Mouse (Mus musculus): ENCODE results near the gene Zfhx2.

Zfhx2 gene

DNA sequence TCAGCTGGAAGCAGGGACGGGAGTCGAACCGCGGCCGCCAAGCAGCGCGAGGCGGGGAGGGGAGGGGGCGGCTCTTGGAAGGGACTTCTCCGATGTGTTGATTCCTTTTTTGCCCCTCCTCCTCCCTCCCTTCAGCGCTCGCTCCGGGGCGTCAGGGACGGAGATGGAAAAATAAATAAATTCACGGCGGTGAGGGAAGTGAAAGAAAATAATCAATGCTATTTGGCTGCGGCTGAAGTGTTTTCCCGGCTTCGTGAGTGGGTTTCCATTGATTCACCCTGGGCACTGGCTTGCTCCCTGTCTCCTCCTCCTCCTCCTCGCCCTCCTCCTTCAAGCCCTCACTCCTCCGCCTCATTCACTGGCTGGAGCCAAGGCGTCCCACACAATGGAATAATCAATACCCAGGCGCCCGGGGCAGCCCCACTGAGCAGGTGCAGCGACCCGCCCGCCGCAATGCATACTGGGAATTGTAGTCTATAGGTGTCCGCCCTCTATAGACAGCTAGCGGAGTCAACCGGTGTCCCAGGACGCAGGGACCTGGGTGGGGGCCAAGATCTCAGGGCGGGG lies at the start of gene Zfhx2:
TSS of gene Zfhx2 (minus strand) at position 314 of the 567 bp plus-strand sequence.
- DNase-seq (ENCODE audit: low spot score): peak; percentile 94

DNA sequence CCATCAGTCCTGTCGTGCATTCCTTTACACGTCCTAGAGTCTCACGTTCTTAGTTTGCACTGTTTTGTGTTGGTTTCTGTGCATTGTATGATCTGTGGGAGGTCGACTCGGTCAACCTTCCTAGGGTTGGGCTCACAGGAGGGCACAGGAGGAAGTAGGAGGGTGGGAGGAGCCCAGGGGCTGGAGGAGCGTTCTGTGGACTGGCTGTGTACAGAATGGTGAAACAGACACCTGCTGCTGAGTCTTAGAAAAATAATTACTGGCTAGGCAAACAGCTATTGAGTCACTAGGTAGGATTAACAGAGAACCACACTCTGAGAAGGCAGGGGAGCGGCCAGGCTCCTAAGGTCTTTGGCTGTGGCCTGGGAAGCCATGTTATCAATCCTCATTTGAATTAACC lies 47.2 kb upstream of the Zfhx2 start:
- no peak for DNase-seq (ENCODE audit: low spot score)

DNA sequence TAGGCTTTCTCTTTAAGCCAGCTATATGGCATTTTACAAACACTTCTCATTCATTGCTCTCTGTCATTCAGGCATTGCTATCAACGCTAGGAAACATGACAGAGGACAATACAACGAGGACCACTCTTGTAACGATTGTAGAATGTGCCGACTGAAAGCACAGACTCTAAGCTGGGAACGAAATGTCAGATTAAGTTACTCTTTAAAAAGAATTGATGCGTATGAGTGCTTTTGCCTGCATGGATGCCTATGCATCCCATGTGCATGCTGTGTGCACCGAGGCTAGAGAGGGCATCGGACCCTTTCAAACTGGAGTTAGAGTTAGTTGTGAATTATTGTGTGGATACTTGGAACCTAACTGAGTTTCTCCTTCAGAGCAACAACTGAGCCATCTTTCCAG lies 43.6 kb upstream of the Zfhx2 start:
- DNase-seq (ENCODE audit: low spot score): no peak

DNA sequence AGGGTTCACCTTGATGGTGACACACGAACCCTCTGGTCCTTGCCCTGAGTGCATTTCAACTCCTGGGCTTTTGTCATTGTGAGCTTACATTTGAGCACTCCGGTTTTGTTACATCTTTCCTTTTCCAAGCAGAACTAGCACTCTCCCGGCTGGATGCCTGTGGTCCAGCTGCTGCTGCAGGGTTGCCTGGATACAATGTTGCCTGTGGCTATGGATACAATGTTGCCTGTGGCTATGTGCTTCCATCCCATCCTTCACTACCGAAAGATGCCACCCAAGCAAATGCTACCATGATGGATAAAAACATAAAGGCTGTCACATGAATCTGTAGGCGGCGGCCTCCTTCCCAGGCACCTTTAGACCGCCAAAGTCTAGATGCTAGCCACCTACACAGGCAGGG lies 34.4 kb upstream of the Zfhx2 start:
- no peak for DNase-seq (ENCODE audit: low spot score)

DNA sequence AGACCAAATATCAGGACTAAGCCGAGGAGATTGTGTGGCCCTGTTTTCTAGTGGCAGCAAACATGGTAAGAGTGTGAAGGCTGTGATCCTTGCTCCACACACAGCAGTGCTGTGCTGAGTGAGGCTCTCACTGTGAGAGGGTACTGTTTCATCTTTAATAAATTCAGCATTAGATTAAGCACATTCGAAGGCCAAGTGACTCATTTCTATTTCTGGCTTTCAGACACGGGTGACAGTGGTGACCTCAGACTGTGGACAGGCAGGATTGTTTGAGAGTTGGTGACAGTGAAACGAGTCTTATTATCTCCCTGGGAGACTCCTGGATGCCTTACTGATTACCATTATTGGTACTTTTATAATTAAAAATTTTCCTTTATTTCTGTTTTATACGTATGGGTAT lies 33.6 kb upstream of the Zfhx2 start:
- DNase-seq (ENCODE audit: low spot score): no peak

DNA sequence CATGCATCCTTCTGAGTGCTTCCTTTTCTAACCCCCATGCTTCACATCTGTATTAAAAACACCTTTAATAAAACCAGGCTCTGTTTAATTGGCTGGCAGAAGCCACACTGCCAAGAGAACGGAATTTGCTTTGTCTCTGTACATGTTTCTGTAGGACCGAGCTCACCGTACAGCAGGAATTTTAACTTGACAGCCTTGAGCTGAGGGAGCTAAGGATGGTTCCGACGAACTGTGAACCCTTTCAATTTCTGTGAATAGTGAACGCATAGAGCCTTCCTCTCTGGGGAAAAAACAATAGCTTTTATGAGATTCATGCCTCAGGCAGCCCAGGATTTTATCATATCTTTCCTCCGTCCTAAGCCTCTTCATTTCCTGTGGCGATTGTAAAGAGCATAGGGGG lies 30.2 kb upstream of the Zfhx2 start:
- DNase-seq (ENCODE audit: low spot score): no peak

DNA sequence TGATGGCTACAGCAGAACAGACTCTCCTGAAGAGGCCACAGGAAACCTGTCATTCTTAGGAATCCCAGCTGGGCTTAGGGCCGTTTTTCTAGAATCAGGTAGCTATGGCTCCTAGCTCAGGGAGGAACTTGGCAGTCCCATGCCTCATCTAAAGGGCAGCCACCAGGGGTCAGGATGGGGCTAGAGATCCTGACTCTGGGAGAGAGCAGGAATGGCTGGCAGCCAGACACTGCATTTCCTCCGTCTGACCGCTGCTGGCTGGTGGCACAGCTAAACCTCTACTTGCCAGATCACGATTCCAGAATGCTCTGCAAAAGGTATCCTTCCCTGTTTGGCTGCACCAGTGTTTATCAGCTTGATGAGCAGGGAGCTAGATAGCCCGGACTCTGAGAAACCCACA lies 29.8 kb upstream of the Zfhx2 start:
- peak; percentile 91 for DNase-seq (ENCODE audit: low spot score)

DNA sequence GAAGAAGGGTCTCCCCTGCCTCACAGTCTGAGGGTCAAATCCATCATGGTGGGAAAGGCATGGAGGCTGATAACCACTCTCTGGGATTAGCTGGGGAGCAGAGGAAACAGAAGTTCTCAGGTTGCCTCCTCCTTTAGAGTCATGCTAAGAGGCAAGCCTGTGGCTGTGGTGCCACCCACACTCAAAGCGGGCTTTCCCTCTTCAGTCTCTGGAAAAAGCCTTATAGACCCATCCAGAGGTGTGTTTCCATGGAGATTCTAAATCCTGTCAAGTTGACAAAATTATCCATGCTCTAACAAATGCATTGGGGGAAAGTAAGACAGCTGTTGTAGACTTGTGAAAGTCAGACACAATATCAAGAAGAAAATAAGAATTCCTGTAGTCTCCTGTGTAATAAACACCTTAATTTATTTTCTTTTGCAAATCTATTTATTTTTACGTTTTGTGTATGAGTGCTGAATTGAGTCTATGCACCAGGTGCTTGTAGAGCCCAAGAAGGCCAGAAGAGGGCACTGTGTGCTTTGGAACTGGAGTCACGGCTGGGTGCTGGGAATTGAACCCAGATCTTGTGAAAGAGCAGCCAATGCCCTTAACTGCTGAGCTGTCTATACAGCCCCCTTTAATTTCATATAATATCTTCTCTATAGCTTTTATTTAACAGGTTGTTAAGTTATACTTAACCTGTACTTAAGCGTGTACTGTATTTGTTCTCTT lies 27.5 kb upstream of the Zfhx2 start:
- DNase-seq (ENCODE audit: low spot score): no peak

DNA sequence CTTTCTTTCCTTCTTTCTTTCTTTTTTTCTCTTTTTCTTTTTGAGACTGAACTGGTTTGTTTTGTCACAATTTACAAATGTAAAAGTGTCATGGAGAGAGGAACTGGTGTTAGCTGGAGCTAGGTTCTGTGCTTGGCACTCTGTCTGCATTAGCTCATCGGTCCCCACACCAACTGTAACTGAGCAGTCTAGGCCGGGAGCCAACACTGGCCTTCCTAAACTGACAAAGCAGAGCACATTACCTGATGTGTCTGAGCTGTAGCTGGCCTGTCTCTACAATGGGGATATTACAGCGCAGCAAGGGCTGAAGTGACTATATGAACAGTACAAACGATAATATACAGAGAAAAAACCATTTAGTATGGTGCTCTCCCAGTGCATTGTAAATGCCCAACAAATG lies 26.7 kb upstream of the Zfhx2 start:
- DNase-seq (ENCODE audit: low spot score): no peak

DNA sequence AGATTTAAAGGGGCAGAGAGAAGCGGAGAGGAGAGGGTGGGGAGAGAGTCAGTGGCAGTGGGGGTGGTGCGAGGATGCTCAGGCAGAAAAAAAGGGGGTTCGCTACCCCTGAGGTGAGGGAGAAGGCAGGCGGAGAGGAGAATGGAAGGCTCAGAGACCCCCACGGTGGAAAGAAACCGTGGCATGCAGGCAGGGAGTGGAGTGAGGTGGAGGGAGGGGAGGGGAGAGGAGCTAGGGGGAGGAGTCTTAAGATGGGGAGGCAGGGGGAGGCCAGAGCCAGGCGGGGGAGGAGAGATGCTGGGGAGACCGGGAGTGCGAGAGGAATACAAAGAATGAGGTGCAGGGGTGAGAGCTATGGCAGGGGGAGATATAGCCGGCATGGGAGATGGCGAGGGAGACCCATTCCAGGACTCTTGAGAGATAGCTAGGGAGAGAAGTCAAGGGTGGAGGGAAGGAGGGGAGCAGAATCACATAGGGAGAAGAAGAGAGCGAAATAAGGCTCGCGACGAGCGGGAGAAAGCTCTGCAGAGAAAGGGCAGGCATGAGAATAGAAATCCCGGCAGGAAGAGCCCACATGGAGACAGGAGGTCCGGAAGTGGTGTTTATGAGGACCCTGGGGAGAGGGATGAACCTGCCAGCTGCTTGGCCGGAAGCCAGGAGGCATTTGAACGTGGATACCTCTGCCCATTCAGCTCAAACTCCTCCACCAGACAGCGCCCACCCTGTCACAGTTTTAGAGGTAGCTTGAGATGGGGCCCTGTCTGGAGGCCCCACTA lies 24.5 kb upstream of the Zfhx2 start, which contains the start of gene Jph4:
TSS of gene Jph4 (minus strand) at position 511 of the 776 bp plus-strand sequence.
- DNase-seq (ENCODE audit: low spot score): no peak

DNA sequence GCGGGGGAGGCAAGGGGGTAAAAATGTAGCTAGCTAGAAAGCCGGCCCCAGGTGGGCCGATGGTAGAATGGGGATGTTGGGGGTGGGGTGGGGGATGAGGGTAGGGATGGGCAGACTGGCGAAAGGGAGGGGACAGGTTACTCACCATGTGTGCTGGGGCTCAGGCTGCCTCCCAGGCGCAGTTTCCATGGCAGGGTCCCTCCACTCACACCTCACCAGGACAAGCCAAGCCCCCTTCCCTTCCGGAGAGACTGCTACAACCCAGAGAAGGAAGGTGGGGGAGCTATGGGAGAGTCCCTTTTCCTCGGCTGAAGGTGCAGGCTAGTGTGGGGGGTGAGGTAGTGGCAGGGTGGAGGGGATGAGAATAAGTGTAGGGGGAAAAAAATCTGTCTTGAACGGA lies 23.7 kb upstream of the Zfhx2 start:
- DNase-seq (ENCODE audit: low spot score): no peak

DNA sequence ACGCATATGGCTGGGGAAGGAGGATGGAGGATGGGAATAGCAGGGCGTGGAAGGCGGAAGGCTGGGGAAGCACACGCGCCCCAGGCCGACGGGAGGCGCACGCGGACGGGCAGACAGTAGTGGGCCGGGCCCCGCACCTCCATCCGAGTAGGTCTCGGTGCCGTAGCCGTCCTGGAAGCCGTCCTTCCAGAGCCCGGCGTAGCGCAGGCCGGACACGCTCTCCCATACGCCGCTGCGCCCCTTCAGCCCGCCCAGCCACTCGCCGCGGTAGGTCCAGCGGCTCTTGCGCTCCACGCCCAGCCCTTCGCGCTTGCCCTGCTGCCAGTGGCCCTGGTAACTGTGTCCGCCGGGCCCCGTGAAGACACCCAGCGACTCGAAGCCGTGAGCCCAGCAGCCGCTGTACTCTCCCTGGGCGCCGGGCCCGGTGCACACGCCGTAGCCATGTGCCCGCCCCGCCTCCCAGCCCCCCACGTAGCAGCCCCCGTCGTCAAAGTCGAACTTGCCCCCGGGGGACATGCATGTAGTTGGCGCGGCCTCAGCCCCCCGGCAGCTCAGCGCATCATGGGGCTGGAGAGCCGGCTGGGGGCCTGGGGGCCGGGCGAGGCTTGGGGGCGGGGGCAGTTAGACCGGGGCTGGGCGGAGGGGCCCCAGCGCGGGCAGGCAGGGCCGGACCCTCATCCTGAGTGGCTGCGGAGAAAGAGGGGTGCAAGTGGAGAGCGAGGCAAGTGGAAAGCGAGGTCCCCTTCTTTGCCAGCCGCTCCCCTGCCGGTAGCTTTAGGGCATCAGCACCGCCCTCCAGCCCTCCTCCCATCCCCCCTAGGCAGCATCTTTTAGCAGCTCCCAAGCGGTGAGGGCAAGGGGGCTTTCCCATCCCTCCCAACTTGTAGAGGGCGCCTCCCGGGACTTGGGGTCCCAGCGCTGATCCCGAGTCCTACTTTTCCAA lies 22.9 kb upstream of the Zfhx2 start:
- DNase-seq (ENCODE audit: low spot score): peak; percentile 68

DNA sequence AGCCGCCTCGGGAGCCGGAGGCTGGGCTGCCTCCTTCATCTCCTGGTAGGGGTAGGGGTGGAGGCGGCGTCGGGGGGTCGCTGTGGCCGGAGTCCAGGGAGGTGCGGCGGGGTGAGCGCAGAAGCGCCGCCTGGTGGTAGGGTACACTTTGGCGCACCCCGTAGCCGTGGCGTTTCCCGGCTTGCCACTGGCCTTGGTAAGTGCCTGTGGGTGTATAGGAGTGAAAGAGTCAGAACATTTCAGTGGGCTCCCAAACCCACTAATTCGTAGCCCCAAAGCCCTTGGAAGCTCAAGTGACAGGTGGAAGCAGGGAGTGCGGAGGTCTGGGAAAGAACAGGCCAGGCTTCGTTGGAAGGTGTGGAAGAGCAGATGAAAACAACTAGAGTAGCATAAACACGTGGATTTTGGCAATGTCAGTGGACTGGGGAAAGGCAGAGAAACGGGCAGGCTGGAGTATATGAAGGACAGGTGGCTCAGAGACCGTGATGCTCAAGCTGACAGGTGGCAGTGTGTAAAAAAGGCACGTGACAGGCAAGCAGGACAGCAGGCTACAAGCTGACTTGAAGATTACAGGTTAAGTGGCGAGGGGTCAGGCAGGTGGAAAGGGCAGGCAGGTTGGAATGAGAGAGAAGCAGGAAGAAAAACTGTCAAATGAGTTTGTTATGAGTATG lies 22.0 kb upstream of the Zfhx2 start:
- peak; percentile 67 for DNase-seq (ENCODE audit: low spot score)

DNA sequence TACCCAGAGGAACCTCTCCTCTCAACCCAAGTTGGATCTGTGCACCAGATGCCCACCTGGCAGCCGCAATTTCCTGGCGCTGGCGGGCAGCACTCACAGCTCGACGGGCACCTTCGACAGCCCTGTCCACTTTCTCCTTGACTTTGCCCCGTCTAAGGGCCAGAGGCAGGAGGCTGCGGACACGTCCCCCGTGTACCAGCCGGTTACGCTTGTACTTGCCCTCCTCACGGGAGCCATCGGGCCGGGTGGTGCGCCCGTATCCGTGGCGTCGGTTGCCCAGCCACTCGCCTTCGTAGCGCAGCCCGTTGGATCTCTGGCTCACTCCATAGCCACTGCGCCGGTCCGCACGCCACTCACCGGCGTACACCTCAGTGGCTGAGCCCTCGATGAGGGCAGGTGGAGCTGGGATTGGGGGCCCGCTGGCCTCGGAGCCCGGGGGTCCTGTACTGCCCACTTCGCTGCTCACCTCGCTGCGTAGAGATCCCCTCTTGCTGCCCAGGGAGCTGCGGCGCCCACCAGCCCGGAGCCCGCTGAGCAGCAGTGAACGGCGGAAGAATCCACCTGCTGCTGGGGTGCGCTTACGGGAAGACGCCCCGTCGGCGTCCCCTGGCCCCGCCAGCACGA lies 21.3 kb upstream of the Zfhx2 start:
- no peak for DNase-seq (ENCODE audit: low spot score)

DNA sequence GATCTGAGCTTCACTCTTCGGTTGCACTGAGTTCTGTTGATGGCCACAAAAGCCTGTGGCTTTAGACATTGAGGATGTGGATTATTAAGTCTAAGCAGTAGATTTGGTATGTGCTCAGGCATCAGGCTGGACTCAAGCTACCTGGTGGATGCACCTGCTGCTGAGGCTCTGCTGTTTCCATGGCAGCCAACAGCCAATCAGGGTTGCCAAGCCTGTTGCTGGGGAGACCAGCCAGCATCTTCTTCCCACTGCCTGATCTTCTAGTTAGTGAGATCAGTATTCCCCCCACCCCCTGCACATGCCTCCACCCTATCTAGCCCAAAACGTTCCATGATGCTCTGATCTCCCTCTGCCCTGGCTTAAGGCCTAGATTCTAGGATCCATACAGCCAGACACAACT lies 19.6 kb upstream of the Zfhx2 start:
- no peak for DNase-seq (ENCODE audit: low spot score)

DNA sequence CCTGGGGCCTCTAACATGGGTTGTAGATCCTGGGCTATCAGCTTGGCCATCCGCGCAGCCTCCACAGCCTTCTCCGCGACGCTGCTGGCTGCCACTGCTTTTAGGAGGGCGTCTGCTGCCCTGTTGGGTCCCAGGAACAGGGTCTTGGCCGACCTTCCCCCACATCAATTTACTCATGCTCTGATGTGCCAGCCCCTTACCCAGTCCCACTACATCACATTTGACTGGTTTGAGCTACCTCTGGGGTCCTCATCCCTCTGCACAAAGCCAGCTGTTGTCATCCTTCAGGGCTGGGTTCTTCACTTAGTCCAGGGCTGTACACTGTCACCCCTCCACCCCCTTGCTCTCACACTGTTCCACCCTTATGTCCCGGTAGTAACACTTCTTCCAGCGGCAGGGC lies 18.0 kb upstream of the Zfhx2 start:
- DNase-seq (ENCODE audit: low spot score): no peak

DNA sequence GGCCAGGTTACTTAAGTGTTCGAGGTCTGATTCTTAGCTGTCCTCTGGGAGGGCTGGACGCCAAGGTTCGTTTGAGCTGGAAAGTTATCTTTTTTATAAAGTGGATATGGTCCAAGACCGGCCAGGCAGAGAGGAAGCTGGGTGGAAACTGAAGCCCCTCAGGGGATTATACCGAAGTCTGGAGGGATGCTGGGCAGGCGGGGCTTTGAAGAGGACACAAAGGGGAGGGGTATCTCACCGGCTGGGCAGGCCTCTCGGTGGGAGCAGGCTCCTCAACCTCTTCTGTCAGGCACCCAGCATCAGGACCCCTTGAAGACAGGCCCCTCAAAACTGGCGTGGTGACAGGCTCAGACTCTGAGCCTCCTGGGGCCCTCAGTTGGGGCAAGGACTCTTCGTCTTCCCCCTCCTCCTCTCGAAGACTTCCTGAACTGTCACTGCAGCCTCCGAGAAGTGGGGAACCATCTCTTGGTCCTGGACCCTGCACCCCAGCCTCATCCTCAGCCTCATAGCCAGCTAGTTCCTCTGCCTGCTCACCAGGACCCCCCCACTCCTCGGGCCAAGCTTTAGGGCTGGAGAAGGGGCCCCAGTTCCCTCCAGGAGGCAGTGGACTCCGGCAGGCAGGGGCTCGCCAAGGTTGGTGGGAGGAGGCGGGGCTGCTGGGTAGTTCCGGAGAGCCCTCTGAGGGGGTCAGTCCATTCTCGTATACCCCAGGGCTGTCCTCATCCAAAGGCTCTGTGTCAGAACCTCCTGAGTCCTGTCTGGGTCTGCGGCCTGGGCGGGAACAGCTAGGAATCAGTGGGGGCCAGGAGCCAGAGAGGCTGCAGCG lies 17.1 kb upstream of the Zfhx2 start:
- no peak for DNase-seq (ENCODE audit: low spot score)

DNA sequence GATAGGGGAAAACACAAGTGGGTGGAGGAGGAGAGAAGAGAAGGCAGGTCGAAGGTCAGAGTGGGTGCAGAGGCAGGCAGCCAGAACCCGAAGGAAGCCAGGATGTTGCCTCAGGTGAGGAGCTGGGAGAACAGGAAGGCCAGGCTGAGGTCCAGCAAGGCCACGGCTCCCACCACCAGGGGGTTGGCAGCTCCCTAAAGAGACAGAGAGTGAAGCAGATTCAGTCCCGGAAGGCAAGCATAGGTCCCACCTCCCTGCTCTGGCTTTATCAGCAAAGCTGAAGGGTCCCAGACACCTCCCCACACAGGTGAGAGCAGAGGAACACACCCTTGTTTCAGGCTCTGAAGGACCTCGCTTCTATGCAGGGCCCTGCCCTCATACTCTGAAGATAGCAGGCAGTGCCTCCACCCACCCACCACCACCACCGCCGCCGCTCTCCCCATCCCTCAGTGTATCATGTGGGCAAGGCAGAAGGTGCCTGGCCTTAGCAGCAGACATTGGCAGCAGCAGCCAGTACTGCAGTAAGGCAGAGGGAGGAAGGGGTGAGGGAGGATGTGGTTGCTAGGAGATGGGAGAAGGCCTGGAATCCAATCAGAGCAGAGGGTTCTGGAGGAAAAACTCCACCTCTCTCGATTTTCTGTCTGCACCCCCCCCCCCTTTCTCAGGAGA lies 16.2 kb upstream of the Zfhx2 start:
- DNase-seq (ENCODE audit: low spot score): no peak

DNA sequence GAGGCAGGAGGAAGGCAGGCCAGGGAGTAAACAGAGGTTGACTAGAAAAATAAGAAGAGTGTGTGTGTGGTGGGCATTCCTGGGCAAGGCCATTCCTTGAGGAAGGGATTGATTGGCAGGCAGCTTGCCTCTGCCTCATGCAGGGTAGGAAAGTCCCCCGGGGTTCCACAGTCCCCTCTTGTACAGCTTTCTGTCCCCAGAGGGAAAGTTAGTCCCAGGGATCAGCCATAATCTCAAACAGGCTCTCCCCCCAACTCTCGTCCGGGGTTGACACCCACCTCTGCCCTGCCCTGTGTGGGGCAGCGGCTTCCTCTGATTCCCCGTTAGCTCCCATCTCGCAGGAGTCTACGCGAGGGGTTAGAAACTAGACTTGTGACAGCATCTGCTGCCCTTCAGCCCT lies 14.9 kb upstream of the Zfhx2 start:
- no peak for DNase-seq (ENCODE audit: low spot score)
